Mouse (Mus musculus): Measurements from ENCODE around the gene Amacr. TPM values are rescaled to one million over a fixed set of nuclear protein-coding genes. Genes with fewer than 3 reads are reported as not detected.
A peak's percentile ranks its signal among the peaks of the same experiment; 100 is the strongest.

Amacr gene
- total RNA-seq (2015) (2.6 and 2.8 TPM in 2 replicates), total RNA-seq (2017) (2.0 and 3.3 TPM in 2 replicates)

GRCm38 (mm10) chr15:10981377-10982063 lies at the start of gene Amacr:
Gene Amacr (plus strand): TSS chr15:10981756.
- peak; percentile 91 for ATAC-seq (replicated peaks; ENCODE audit: poor library complexity)

- peak; percentile 97 for ATAC-seq (replicated peaks; ENCODE audit: poor library complexity)
Observed at GRCm38 (mm10) chr15:10933930-10934329, 47.6 kb upstream of the Amacr start.

- ATAC-seq (replicated peaks; ENCODE audit: poor library complexity): no peak
Observed at GRCm38 (mm10) chr15:10940148-10941108, 41.1 kb upstream of the Amacr start.

GRCm38 (mm10) chr15:10941901-10942300 lies 39.7 kb upstream of the Amacr start:
- no peak for ATAC-seq (replicated peaks; ENCODE audit: poor library complexity)

GRCm38 (mm10) chr15:10947852-10948251 lies 33.7 kb upstream of the Amacr start:
- ATAC-seq (replicated peaks; ENCODE audit: poor library complexity): no peak

- no peak for ATAC-seq (replicated peaks; ENCODE audit: poor library complexity)
Observed at GRCm38 (mm10) chr15:10951951-10952759, 29.4 kb upstream of the Amacr start, which contains the start of gene C1qtnf3. Gene C1qtnf3 (plus strand): TSS chr15:10952332.

- ATAC-seq (replicated peaks; ENCODE audit: poor library complexity): no peak
Observed at GRCm38 (mm10) chr15:10952760-10953305, 28.7 kb upstream of the Amacr start.

DNA sequence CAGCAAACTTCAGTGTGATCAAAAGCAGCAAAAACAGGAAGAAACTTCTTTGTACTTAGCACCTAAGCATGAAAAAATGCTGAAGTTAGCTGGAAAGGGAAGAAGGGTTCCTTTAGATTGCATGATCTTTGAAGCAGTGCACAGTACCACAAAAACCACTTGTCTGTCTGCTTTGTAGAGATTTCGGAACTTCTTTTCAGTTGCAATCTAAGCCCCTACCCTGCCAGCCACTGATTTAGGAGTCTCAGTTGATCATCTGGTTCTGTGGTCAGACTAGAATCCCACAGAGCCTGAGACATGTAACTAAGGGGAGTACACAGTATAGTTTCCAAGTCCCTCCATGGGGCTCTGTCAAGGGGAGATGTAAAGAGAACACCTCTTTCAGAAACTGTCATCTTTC lies 28.1 kb upstream of the Amacr start:
- ATAC-seq (replicated peaks; ENCODE audit: poor library complexity): peak; percentile 80

GRCm38 (mm10) chr15:10954381-10955016 lies 27.1 kb upstream of the Amacr start:
- no peak for ATAC-seq (replicated peaks; ENCODE audit: poor library complexity)

GRCm38 (mm10) chr15:10955156-10955555 lies 26.4 kb upstream of the Amacr start:
- ATAC-seq (replicated peaks; ENCODE audit: poor library complexity): no peak

GRCm38 (mm10) chr15:10956706-10957105 lies 24.9 kb upstream of the Amacr start:
- ATAC-seq (replicated peaks; ENCODE audit: poor library complexity): no peak

- no peak for ATAC-seq (replicated peaks; ENCODE audit: poor library complexity)
Observed at GRCm38 (mm10) chr15:10959277-10960026, 22.1 kb upstream of the Amacr start.

DNA sequence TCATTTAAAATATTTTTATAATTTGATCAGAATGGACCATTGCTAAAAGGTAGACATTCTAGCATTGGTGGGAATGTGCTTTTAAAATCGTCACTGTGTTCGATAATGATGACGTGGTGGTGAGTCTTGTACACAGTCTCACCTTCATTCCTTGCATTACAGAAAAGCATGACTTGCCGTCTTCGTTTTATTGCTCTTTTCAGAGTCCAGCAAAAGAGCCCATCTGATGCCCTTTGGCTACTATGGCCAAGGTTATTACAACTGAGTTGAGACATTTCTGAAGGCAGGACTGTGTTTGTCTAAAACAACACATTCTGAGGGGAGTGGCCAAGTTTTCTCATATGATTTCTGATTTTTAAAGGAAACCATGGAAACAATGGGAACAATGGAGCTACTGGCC lies 21.3 kb upstream of the Amacr start:
- ATAC-seq (replicated peaks; ENCODE audit: poor library complexity): no peak

GRCm38 (mm10) chr15:10962601-10963000 lies 19.0 kb upstream of the Amacr start:
- ATAC-seq (replicated peaks; ENCODE audit: poor library complexity): no peak

DNA sequence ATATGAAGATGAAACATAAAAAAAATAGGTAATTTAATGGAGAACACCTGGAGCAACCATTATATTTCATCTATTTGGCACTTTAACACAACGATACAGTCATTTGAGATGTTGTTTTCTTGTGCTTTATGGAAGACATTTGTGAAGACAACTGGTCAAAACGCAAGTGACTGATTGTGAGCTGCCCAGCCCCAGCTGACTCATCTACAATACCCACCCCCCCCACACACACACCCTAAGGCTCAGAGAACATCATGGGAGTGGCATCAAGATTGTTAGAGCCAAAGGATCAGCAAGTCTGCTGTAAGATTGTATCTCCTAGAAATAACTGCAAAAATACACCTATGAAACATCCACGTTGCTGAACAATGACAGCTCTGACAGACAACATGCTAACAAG lies 12.1 kb upstream of the Amacr start:
- no peak for ATAC-seq (replicated peaks; ENCODE audit: poor library complexity)

DNA sequence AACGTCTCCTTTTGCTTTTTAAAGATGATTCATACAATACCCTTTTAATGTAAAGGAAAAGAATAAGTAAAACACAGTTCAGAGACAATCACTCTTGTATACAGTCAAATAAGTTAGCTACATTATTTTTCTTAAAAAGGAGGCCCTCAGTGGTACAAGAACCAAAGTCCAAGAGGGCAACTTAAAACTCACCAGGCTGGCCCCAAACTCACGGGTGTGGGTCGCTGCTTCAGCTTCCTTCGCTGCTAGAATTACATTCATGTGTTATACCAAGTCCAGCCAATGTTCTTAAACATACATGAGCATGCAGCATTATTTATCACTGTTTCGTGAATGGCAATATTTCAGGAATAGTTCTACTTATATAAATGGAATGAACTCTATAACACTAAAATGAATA lies 10.8 kb upstream of the Amacr start:
- no peak for ATAC-seq (replicated peaks; ENCODE audit: poor library complexity)

GRCm38 (mm10) chr15:10977151-10977550 lies 4.4 kb upstream of the Amacr start:
- ATAC-seq (replicated peaks; ENCODE audit: poor library complexity): no peak

- no peak for ATAC-seq (replicated peaks; ENCODE audit: poor library complexity)
Observed at GRCm38 (mm10) chr15:10980712-10981111, 844 bp upstream of the Amacr start.

DNA sequence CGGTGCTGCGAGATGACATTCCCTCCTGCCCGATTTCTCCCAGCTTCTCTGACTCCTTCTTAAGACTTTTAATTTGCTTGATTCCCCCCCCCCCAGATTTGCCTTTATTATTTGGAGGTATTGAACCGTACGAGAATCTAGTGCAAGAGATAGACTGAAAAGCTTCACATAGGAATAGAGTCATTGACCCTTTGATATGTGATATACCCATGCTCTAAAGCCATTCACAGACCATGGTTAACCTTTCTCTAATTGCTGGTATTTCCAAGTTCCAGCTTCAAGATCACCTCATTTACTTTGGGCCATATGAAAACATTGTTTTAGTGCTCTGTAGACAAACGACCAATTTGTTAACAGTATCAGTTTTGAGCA lies 494 bp downstream of the Amacr start:
- 0 out of 2 replicates have a peak, but pooled peaks have one; percentile 3 for ATAC-seq (replicated peaks; ENCODE audit: poor library complexity)

GRCm38 (mm10) chr15:10985756-10986155 lies 4.2 kb downstream of the Amacr start:
- no peak for ATAC-seq (replicated peaks; ENCODE audit: poor library complexity)
